Mouse (Mus musculus) lung, postnatal 36 days (tissue): ENCODE measurements at regions not wholly inside any gene's neighbourhood (a gene's known extent, or its start where the extent isn't known, plus 50 kb on each side); places are given as distances from the start of the nearest gene placed in this dataset.

Source experiments
- DNase-seq: peaks from one replicate; pipeline ENCODE4 v3.0.0; 2022; ENCODE audit warnings: mixed read lengths

- DNase-seq, result no peak
Measured at GRCm38 (mm10) chr11:104038271-104038800, 71.8 kb downstream of the Arf2 start.

- no peak for DNase-seq
Measured at GRCm38 (mm10) chr11:104045216-104045615, 78.7 kb downstream of the Arf2 start.

- DNase-seq, result no peak
Measured at GRCm38 (mm10) chr11:104051986-104052385, 80.7 kb upstream of the Crhr1 start.

- peak; percentile 1 for DNase-seq
Measured at GRCm38 (mm10) chr11:104053242-104053641, 79.4 kb upstream of the Crhr1 start.

GRCm38 (mm10) chr11:104055941-104056340, 76.7 kb upstream of the Crhr1 start:
- DNase-seq, result no peak

GRCm38 (mm10) chr11:104057046-104057445, 75.6 kb upstream of the Crhr1 start:
- no peak for DNase-seq

GRCm38 (mm10) chr11:104058600-104058999, 74.1 kb upstream of the Crhr1 start:
- no peak for DNase-seq

- no peak for DNase-seq
Measured at GRCm38 (mm10) chr11:104059085-104059484, 73.6 kb upstream of the Crhr1 start.

- no peak for DNase-seq
Measured at GRCm38 (mm10) chr11:104061361-104061760, 71.3 kb upstream of the Crhr1 start.

- DNase-seq, result no peak
Measured at GRCm38 (mm10) chr11:104065181-104065580, 67.5 kb upstream of the Crhr1 start.

- DNase-seq, result no peak
Measured at GRCm38 (mm10) chr11:104072591-104073183, 60.0 kb upstream of the Crhr1 start.

GRCm38 (mm10) chr11:104074763-104075162, 57.9 kb upstream of the Crhr1 start:
- no peak for DNase-seq

- no peak for DNase-seq
Measured at GRCm38 (mm10) chr11:104075394-104075793, 57.3 kb upstream of the Crhr1 start.

- no peak for DNase-seq
Measured at GRCm38 (mm10) chr11:104082083-104082482, 50.6 kb upstream of the Crhr1 start.
